Mouse (Mus musculus) hindbrain, embryonic 13.5 days (tissue): ENCODE measurements around the gene Zcchc7. TPM values are rescaled to one million over a fixed set of nuclear protein-coding genes. Genes with fewer than 3 reads are reported as not detected.
A peak's percentile ranks its signal among the peaks of the same experiment; 100 is the strongest.

Experiments
- ATAC-seq: fragments of 200-750 bp; cut with Nextera tagmentation; 2 replicates; pipeline ENCODE4 v1.8.0; 2017; ENCODE audit warnings: moderate TSS enrichment; ENCODE audit not compliant: low FRiP score
- H3K27ac ChIP-seq: fragments of 300-500 bp; sonication (generic); 2 replicates; pipeline ENCODE4 v1.5.1; 2015; ENCODE audit warnings: inconsistent platforms, mild to moderate bottlenecking, moderate library complexity
- H3K27me3 ChIP-seq: fragments of 300-500 bp; sonication (generic); 2 replicates; pipeline ENCODE4 v1.6.1; 2015; ENCODE audit warnings: mild to moderate bottlenecking, inconsistent platforms
- H3K36me3 ChIP-seq: fragments of 300-500 bp; sonication (generic); 2 replicates; pipeline ENCODE4 v1.6.1; 2015; ENCODE audit warnings: mild to moderate bottlenecking, inconsistent platforms
- H3K4me1 ChIP-seq: fragments of 300-500 bp; sonication (generic); replicated peaks from 2 replicates; pipeline ENCODE4 v1.6.1; 2015; ENCODE audit warnings: inconsistent platforms
- H3K4me2 ChIP-seq: fragments of 300-500 bp; sonication (generic); 2 replicates; pipeline ENCODE4 v1.6.1; 2015; ENCODE audit warnings: inconsistent platforms, mild to moderate bottlenecking, moderate library complexity
- H3K4me3 ChIP-seq: fragments of 300-500 bp; sonication (generic); 2 replicates; pipeline ENCODE4 v1.5.1; 2015; ENCODE audit warnings: mild to moderate bottlenecking, inconsistent platforms
- H3K9ac ChIP-seq: fragments of 300-500 bp; sonication (generic); 2 replicates; pipeline ENCODE4 v1.6.1; 2015; ENCODE audit warnings: mild to moderate bottlenecking, inconsistent platforms
- H3K9me3 ChIP-seq: fragments of 300-500 bp; sonication (generic); 2 replicates; pipeline ENCODE4 v1.6.1; 2016; ENCODE audit warnings: inconsistent platforms
- WGBS: fragments of 180-500 bp; shearing (Covaris S2); methylation state at CpG from one replicate; pipeline ENCODE4 v1.1.7; 2015; 5-methylcytosine and 5-hydroxymethylcytosine counted together
- polyA plus RNA-seq: library from polyadenylated mRNA; unstranded; fragments of >200 nt; fragmentation: Nextera tagmentation; extraction: Ambion mirVana; gene quantifications from 2 replicates; pipeline ENCODE4 v1.2.1, GENCODE M21; 2015

Zcchc7 gene
- polyA plus RNA-seq, 1 experiment from 2014 or later = 40.3 TPM

GRCm38 (mm10) chr4:44777101-44777500, 21.4 kb downstream of the Zcchc7 start:
- Histone ChIP-seq H3K9ac (no peak overlapping the region), H3K36me3 (no peaks in the 10 kb centered on the region), H3K27ac (no peak overlapping the region), H3K4me3 (no peak overlapping the region), H3K4me2 (no peak overlapping the region), H3K9me3 (no peaks in the 10 kb centered on the region), H3K27me3 (no peaks in the 10 kb centered on the region), H3K4me1 (no peaks in the 10 kb centered on the region)
- 85% methylated on average over 3 of the region's 3 CpGs for WGBS
- no peak for ATAC-seq

- Histone ChIP-seq H3K9ac (no peak overlapping the region), H3K4me2 (no peak overlapping the region), H3K4me3 (no peak overlapping the region), H3K9me3 (no peaks in the 10 kb centered on the region), H3K27ac (no peak overlapping the region), H3K36me3 (no peaks in the 10 kb centered on the region), H3K4me1 (no peaks in the 10 kb centered on the region), H3K27me3 (no peaks in the 10 kb centered on the region)
- ATAC-seq = no peak
Observed at GRCm38 (mm10) chr4:44777711-44778110, 22.0 kb downstream of the Zcchc7 start.

- H3K4me3 ChIP-seq = no peak overlapping the region
- H3K27ac ChIP-seq = no peak overlapping the region
- no peak for ATAC-seq
- H3K27me3 ChIP-seq = no peaks in the 10 kb centered on the region
- H3K9ac ChIP-seq = no peak overlapping the region
- 44% methylated on average over 3 of the region's 3 CpGs for WGBS
- no peaks in the 10 kb centered on the region for H3K9me3 ChIP-seq
- H3K36me3 ChIP-seq = no peaks in the 10 kb centered on the region
- no peak overlapping the region for H3K4me2 ChIP-seq
- no peaks in the 10 kb centered on the region for H3K4me1 ChIP-seq
Observed at GRCm38 (mm10) chr4:44778316-44778715, 22.6 kb downstream of the Zcchc7 start.

- H3K9ac ChIP-seq = no peak overlapping the region
- no peaks in the 10 kb centered on the region for H3K36me3 ChIP-seq
- 59% methylated on average over 4 of the region's 4 CpGs for WGBS
- H3K4me1 ChIP-seq = no peaks in the 10 kb centered on the region
- H3K27me3 ChIP-seq = no peaks in the 10 kb centered on the region
- no peak overlapping the region for H3K4me3 ChIP-seq
- no peak overlapping the region for H3K27ac ChIP-seq
- H3K9me3 ChIP-seq = no peaks in the 10 kb centered on the region
- no peak overlapping the region for H3K4me2 ChIP-seq
- no peak for ATAC-seq
Observed at GRCm38 (mm10) chr4:44780462-44781157, 24.9 kb downstream of the Zcchc7 start.

- ATAC-seq = no peak
- H3K27me3 ChIP-seq = no peaks in the 10 kb centered on the region
- no peaks in the 10 kb centered on the region for H3K4me1 ChIP-seq
- H3K4me2 ChIP-seq = no peak overlapping the region
- H3K9me3 ChIP-seq = no peaks in the 10 kb centered on the region
- 78% methylated on average over 1 of the region's 1 CpGs for WGBS
- H3K4me3 ChIP-seq = no peak overlapping the region
- no peaks in the 10 kb centered on the region for H3K36me3 ChIP-seq
- H3K9ac ChIP-seq = no peak overlapping the region
- H3K27ac ChIP-seq = no peak overlapping the region
Observed at GRCm38 (mm10) chr4:44781494-44781893, 25.8 kb downstream of the Zcchc7 start.

- WGBS = 16% methylated on average over 6 of the region's 6 CpGs
- no peak overlapping the region for H3K4me3 ChIP-seq
- no peak overlapping the region for H3K27ac ChIP-seq
- no peak overlapping the region for H3K4me2 ChIP-seq
- no peaks in the 10 kb centered on the region for H3K9me3 ChIP-seq
- no peaks in the 10 kb centered on the region for H3K27me3 ChIP-seq
- H3K36me3 ChIP-seq = no peaks in the 10 kb centered on the region
- ATAC-seq = no peak
- H3K4me1 ChIP-seq = no peaks in the 10 kb centered on the region
- H3K9ac ChIP-seq = no peak overlapping the region
Observed at GRCm38 (mm10) chr4:44783566-44784292, 28.1 kb downstream of the Zcchc7 start.

- Histone ChIP-seq H3K4me3 (no peak overlapping the region), H3K9me3 (no peaks in the 10 kb centered on the region), H3K36me3 (no peaks in the 10 kb centered on the region), H3K9ac (no peak overlapping the region), H3K4me2 (no peak overlapping the region), H3K27me3 (no peaks in the 10 kb centered on the region), H3K27ac (no peak overlapping the region), H3K4me1 (no peaks in the 10 kb centered on the region)
- ATAC-seq = no peak
- WGBS = 89% methylated on average over 1 of the region's 1 CpGs
Observed at GRCm38 (mm10) chr4:44812855-44813254, 57.2 kb downstream of the Zcchc7 start.

- Histone ChIP-seq H3K27me3 (no peaks in the 10 kb centered on the region), H3K9me3 (no peaks in the 10 kb centered on the region), H3K4me3 (no peak overlapping the region), H3K9ac (no peak overlapping the region), H3K27ac (no peak overlapping the region), H3K4me1 (no peaks in the 10 kb centered on the region), H3K36me3 (no peaks in the 10 kb centered on the region), H3K4me2 (no peak overlapping the region)
- no peak for ATAC-seq
- whole genome bisulfite sequencing = 69% methylated on average over 4 of the region's 4 CpGs
Observed at GRCm38 (mm10) chr4:44813770-44814169, 58.1 kb downstream of the Zcchc7 start.

- Histone ChIP-seq H3K36me3 (no peaks in the 10 kb centered on the region), H3K9me3 (no peaks in the 10 kb centered on the region), H3K4me1 (no peaks in the 10 kb centered on the region), H3K4me2 (no peak overlapping the region), H3K27me3 (no peaks in the 10 kb centered on the region), H3K9ac (no peak overlapping the region), H3K4me3 (no peak overlapping the region), H3K27ac (no peak overlapping the region)
- ATAC-seq = no peak
- 87% methylated on average over 7 of the region's 7 CpGs for WGBS
Observed at GRCm38 (mm10) chr4:44816584-44816983, 60.9 kb downstream of the Zcchc7 start.

- H3K27ac ChIP-seq = no peak overlapping the region
- no peak for ATAC-seq
- 44% methylated on average over 3 of the region's 3 CpGs for WGBS
- H3K27me3 ChIP-seq = no peaks in the 10 kb centered on the region
- no peaks in the 10 kb centered on the region for H3K9me3 ChIP-seq
- H3K9ac ChIP-seq = no peak overlapping the region
- no peak overlapping the region for H3K4me3 ChIP-seq
- 0 out of 2 replicates have a peak, but pooled peaks cover 1% of the 10 kb centered on the region for H3K4me1 ChIP-seq
- H3K4me2 ChIP-seq = no peak overlapping the region
- no peaks in the 10 kb centered on the region for H3K36me3 ChIP-seq
Observed at GRCm38 (mm10) chr4:44830609-44831008, 74.9 kb downstream of the Zcchc7 start.

GRCm38 (mm10) chr4:44851835-44852251, 96.2 kb downstream of the Zcchc7 start:
- WGBS = 7% methylated on average over 6 of the region's 6 CpGs
- Histone ChIP-seq H3K4me1 (peaks cover 6% of the 10 kb centered on the region; the same call in 1 of the 2 replicates), H3K36me3 (no peaks in the 10 kb centered on the region), H3K27me3 (peaks cover 4% of the 10 kb centered on the region; the same call in 1 of the 2 replicates), H3K4me3 (no peak overlapping the region), H3K4me2 (no peak overlapping the region), H3K27ac (peak overlapping the region; percentile 66), H3K9me3 (no peaks in the 10 kb centered on the region), H3K9ac (no peak overlapping the region)
- ATAC-seq = peak; percentile 71; the same call in 1 of the 2 replicates

- no peaks in the 10 kb centered on the region for H3K4me1 ChIP-seq
- no peak overlapping the region for H3K4me2 ChIP-seq
- H3K27me3 ChIP-seq = no peaks in the 10 kb centered on the region
- no peak overlapping the region for H3K4me3 ChIP-seq
- no peaks in the 10 kb centered on the region for H3K36me3 ChIP-seq
- H3K9ac ChIP-seq = no peak overlapping the region
- no peaks in the 10 kb centered on the region for H3K9me3 ChIP-seq
- no peak overlapping the region for H3K27ac ChIP-seq
- no peak for ATAC-seq
Observed at GRCm38 (mm10) chr4:44871591-44871990, 115.9 kb downstream of the Zcchc7 start.

GRCm38 (mm10) chr4:44872048-44872447, 116.4 kb downstream of the Zcchc7 start:
- Histone ChIP-seq H3K9ac (no peak overlapping the region), H3K4me1 (no peaks in the 10 kb centered on the region), H3K27me3 (no peaks in the 10 kb centered on the region), H3K9me3 (no peaks in the 10 kb centered on the region), H3K4me3 (no peak overlapping the region), H3K36me3 (no peaks in the 10 kb centered on the region), H3K4me2 (no peak overlapping the region), H3K27ac (no peak overlapping the region)
- ATAC-seq = no peak
- WGBS = 100% methylated on average over 1 of the region's 1 CpGs
